Mouse (Mus musculus): Measurements from ENCODE around the gene Pacs1. TPM values are rescaled to one million over a fixed set of nuclear protein-coding genes. Genes with fewer than 3 reads are reported as not detected.
"Not testable (repeated sequence)": the region's sequence is repeated elsewhere in the genome, so short reads cannot be mapped to it uniquely, and the experiment has no call there.

Gene Pacs1
- polyA plus RNA-seq, 1 experiment from 2014 or later, result 23.8 TPM

DNA sequence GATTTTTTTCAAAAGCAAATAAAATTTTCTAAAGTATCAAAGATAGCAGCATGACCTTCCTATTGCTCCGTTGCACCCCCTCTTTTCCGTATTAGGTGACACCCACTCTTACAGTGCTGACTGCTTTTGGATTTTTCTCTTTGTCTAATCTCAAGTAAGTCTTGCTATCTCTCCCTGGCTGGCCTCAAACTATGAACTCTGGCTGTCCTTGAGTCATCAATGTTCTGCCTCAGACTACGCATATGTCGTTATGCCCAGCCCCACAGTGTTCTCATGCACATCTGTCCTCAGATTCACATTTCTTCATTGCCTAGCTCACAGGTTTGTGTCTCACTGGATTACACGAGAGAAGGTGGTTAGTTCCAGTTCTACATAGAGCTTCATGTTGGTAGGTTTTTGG is 3.5 kb downstream of the Pacs1 start:
- Histone ChIP-seq H3K9ac (replicated peaks; ENCODE audit: low read length) (no peak overlapping the region), H3K4me2 (replicated peaks; ENCODE audit: low read depth, low read length) (no peak overlapping the region), H3K27me3 (ENCODE audit: insufficient read depth, low read length) (no peaks in the 10 kb centered on the region), H3K36me3 (ENCODE audit: insufficient read depth, low read length) (peaks cover 7% of the 10 kb centered on the region; the same call in 1 of the 2 replicates), H3K9me3 (ENCODE audit: low read length) (no peaks in the 10 kb centered on the region), H3K4me3 (ENCODE audit: low read length) (no peak overlapping the region), H3K4me1 (ENCODE audit: insufficient read depth, low read length) (peaks cover 28% of the 10 kb centered on the region), H3K27ac (ENCODE audit: low read length) (no peak overlapping the region)
- 79% methylated on average over 5 of the region's 5 CpGs for WGBS
- no peak for ATAC-seq (ENCODE audit: low FRiP score, low TSS enrichment)

DNA sequence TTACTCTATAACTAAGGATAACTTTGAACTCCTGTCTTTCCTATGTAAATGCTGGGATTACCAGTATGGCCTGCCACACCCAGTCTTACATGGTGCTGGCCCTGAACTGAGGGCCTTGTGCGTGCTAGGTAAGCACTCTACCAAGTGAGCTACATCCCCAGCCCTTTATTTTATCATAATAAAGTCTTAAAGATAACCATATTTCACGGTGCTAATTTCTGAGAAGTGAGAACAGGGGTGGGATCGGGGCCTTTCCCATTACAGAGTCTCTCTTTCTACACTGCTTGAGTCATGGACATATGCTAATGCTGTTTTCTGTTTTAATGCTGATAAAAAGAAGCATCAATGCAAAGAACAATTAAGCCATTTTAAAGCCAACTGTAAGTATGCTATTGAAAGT is 4.0 kb downstream of the Pacs1 start:
- WGBS, result 87% methylated on average over 3 of the region's 3 CpGs
- Histone ChIP-seq H3K9me3 (ENCODE audit: low read length) (no peaks in the 10 kb centered on the region), H3K27ac (ENCODE audit: low read length) (no peak overlapping the region), H3K9ac (replicated peaks; ENCODE audit: low read length) (no peak overlapping the region), H3K36me3 (ENCODE audit: insufficient read depth, low read length) (peaks cover 2% of the 10 kb centered on the region; the same call in 1 of the 2 replicates), H3K4me3 (ENCODE audit: low read length) (no peak overlapping the region), H3K27me3 (ENCODE audit: insufficient read depth, low read length) (no peaks in the 10 kb centered on the region), H3K4me1 (ENCODE audit: insufficient read depth, low read length) (peaks cover 26% of the 10 kb centered on the region), H3K4me2 (replicated peaks; ENCODE audit: low read depth, low read length) (no peak overlapping the region)
- no peak for ATAC-seq (ENCODE audit: low FRiP score, low TSS enrichment)

DNA sequence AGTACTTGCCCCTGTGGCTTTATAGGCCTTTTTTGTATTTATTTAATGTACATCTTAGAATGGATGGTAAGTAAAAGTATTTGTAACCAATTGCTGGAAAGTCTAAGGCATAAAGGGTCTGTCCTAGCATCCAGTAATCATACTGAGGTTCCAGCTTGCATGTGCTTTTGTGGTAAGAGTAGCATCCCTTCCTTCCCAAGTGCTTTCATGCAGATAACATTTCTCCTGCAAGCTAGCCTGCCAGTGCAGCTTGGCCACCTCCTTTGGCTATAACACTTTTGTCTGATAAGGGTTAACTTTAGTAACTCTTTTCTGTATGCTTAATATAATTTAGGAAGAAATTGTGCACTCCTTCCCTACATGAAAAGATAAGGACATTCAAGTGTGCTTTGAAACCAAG is 4.9 kb downstream of the Pacs1 start:
- no peak overlapping the region for H3K4me3 ChIP-seq (ENCODE audit: low read length)
- ATAC-seq (ENCODE audit: low FRiP score, low TSS enrichment), result no peak
- H3K27ac ChIP-seq (ENCODE audit: low read length), result no peak overlapping the region
- H3K9ac ChIP-seq (replicated peaks; ENCODE audit: low read length), result no peak overlapping the region
- no peak overlapping the region for H3K4me2 ChIP-seq (replicated peaks; ENCODE audit: low read depth, low read length)
- no peaks in the 10 kb centered on the region for H3K36me3 ChIP-seq (ENCODE audit: insufficient read depth, low read length)
- H3K27me3 ChIP-seq (ENCODE audit: insufficient read depth, low read length), result no peaks in the 10 kb centered on the region
- H3K9me3 ChIP-seq (ENCODE audit: low read length), result no peaks in the 10 kb centered on the region
- H3K4me1 ChIP-seq (ENCODE audit: insufficient read depth, low read length), result peaks cover 20% of the 10 kb centered on the region

DNA sequence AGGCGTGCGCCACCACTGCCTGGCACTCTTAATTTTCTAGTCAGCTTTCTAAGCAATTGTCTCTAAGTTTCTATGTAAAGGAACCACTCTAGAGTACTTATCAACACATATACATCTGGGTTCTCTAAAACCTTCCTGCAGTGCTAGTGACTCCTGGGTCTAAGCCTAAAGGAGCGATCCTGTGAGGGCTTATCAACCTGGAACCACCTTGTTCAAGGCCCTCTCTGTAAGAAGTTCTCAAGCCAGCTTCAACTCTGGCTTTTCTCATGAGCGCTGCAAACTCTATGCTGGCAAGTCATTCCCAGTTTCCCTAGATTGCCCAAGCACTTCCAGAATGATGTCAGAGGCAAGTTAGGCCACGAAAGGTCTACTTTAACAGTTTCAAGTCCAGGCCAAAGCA is 5.9 kb downstream of the Pacs1 start:
- Histone ChIP-seq H3K4me2 (replicated peaks; ENCODE audit: low read depth, low read length) (no peak overlapping the region), H3K27me3 (ENCODE audit: insufficient read depth, low read length) (no peaks in the 10 kb centered on the region), H3K27ac (ENCODE audit: low read length) (no peak overlapping the region), H3K4me1 (ENCODE audit: insufficient read depth, low read length) (peaks cover 20% of the 10 kb centered on the region), H3K36me3 (ENCODE audit: insufficient read depth, low read length) (no peaks in the 10 kb centered on the region), H3K9ac (replicated peaks; ENCODE audit: low read length) (no peak overlapping the region), H3K9me3 (ENCODE audit: low read length) (no peaks in the 10 kb centered on the region), H3K4me3 (ENCODE audit: low read length) (no peak overlapping the region)
- 96% methylated on average over 5 of the region's 5 CpGs for WGBS
- no peak for ATAC-seq (ENCODE audit: low FRiP score, low TSS enrichment)

DNA sequence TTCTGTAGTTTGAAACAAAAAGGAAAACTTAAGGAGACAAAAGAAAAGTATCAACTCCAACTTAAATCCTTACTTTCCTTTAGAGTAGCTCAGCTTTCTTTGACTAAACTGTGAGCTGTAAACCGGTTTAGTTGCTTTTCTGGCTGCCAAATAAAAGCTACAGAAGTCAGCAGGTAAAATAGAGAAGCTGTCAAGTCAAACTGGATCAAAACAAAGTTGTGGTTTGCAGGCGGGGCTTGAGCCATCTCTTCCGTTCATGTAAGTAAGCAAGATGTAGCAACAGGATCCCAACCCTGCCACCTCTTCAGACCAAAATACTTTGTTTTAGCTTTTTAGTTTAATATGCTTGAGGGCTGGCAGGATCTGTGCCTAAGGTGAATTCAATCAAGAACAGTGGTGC is 15.8 kb downstream of the Pacs1 start:
- no peak for ATAC-seq (ENCODE audit: low FRiP score, low TSS enrichment)
- no peak overlapping the region for H3K4me2 ChIP-seq (replicated peaks; ENCODE audit: low read depth, low read length)
- 53% methylated on average over 3 of the region's 3 CpGs for WGBS
- no peaks in the 10 kb centered on the region for H3K27me3 ChIP-seq (ENCODE audit: insufficient read depth, low read length)
- no peak overlapping the region for H3K27ac ChIP-seq (ENCODE audit: low read length)
- H3K4me1 ChIP-seq (ENCODE audit: insufficient read depth, low read length), result peaks cover 14% of the 10 kb centered on the region
- no peak overlapping the region for H3K4me3 ChIP-seq (ENCODE audit: low read length)
- no peaks in the 10 kb centered on the region for H3K36me3 ChIP-seq (ENCODE audit: insufficient read depth, low read length)
- no peaks in the 10 kb centered on the region for H3K9me3 ChIP-seq (ENCODE audit: low read length)
- no peak overlapping the region for H3K9ac ChIP-seq (replicated peaks; ENCODE audit: low read length)

DNA sequence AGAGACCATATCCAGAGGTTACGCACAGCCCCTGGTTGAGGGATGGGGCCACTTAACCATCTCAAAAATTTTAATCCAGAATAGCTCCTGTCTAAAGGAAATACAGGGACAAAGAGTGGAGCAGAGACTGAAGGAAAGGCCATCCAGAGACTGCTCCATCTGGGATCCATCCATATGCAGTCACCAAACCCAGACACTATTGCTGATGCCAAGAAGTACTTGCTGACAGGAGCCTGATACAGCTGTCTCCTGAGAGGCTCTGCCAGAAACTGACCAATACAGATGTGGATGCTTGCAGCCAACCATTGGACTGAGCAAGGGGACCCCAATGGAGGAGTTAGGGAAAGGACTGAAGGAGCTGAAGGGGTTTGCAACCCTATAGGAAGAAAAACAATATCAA is 35.9 kb downstream of the Pacs1 start:
- 96% methylated on average over 1 of the region's 1 CpGs for WGBS
- ATAC-seq (ENCODE audit: low FRiP score, low TSS enrichment); H3K9me3 ChIP-seq (ENCODE audit: low read length): not testable (repeated sequence)

DNA sequence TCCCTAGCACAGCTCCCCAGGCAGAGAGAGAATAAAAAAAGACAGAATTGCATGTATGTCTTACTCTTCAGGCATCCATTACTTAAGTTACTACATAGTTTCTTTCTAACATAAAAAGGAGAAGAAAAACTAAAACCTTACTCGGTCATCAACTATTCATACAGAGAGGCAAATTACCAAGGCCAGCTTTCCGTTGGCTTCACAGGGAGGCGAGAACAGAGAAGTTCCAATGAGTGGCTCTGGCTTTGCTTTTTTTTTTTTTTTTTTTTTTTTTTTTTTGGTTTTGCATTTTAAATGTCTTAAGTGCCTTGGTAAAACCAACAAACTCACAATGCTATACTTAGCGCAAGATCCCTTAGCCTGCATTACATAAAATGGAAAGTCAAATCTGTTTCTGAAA is 40.2 kb downstream of the Pacs1 start:
- no peak for ATAC-seq (ENCODE audit: low FRiP score, low TSS enrichment)
- H3K27ac ChIP-seq (ENCODE audit: low read length), result no peak overlapping the region
- H3K4me1 ChIP-seq (ENCODE audit: insufficient read depth, low read length), result 0 out of 2 replicates have a peak, but pooled peaks cover 3% of the 10 kb centered on the region
- no peaks in the 10 kb centered on the region for H3K27me3 ChIP-seq (ENCODE audit: insufficient read depth, low read length)
- no peaks in the 10 kb centered on the region for H3K9me3 ChIP-seq (ENCODE audit: low read length)
- H3K36me3 ChIP-seq (ENCODE audit: insufficient read depth, low read length), result no peaks in the 10 kb centered on the region
- no peak overlapping the region for H3K4me3 ChIP-seq (ENCODE audit: low read length)
- no peak overlapping the region for H3K9ac ChIP-seq (replicated peaks; ENCODE audit: low read length)
- WGBS, result 80% methylated on average over 4 of the region's 4 CpGs
- no peak overlapping the region for H3K4me2 ChIP-seq (replicated peaks; ENCODE audit: low read depth, low read length)

More for the DNA sequence above, 35.9 kb downstream of the Pacs1 start:
- H3K9ac ChIP-seq (replicated peaks; ENCODE audit: low read length); H3K4me3 ChIP-seq (ENCODE audit: low read length); H3K4me2 ChIP-seq (replicated peaks; ENCODE audit: low read depth, low read length); H3K36me3 ChIP-seq (ENCODE audit: insufficient read depth, low read length); H3K27me3 ChIP-seq (ENCODE audit: insufficient read depth, low read length); H3K4me1 ChIP-seq (ENCODE audit: insufficient read depth, low read length); H3K27ac ChIP-seq (ENCODE audit: low read length): not testable (repeated sequence)

DNA sequence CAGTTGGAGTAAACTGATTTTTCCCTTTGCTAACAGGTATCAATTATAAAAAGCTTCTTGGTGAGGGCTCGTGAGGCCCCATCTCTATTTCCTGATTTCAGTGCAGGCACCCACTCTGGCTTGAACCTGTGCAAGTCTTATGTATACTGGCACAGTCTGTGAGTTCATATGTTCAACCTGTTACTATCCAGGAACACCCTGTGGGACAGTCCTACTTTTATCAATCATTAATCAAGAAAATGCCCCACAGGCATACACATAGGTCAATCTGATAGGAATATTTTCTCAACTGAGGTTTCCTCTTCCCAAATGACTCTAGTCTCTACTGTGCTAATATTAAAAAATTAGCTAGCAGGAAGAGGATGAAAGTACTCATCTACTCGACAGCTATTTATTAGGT is 42.8 kb downstream of the Pacs1 start:
- ATAC-seq (ENCODE audit: low FRiP score, low TSS enrichment), result no peak
- Histone ChIP-seq H3K4me2 (replicated peaks; ENCODE audit: low read depth, low read length) (no peak overlapping the region), H3K27ac (ENCODE audit: low read length) (no peak overlapping the region), H3K4me3 (ENCODE audit: low read length) (no peak overlapping the region), H3K9ac (replicated peaks; ENCODE audit: low read length) (no peak overlapping the region), H3K27me3 (ENCODE audit: insufficient read depth, low read length) (no peaks in the 10 kb centered on the region), H3K9me3 (ENCODE audit: low read length) (no peaks in the 10 kb centered on the region), H3K36me3 (ENCODE audit: insufficient read depth, low read length) (no peaks in the 10 kb centered on the region), H3K4me1 (ENCODE audit: insufficient read depth, low read length) (0 out of 2 replicates have a peak, but pooled peaks cover 3% of the 10 kb centered on the region)
- 80% methylated on average over 2 of the region's 2 CpGs for WGBS

DNA sequence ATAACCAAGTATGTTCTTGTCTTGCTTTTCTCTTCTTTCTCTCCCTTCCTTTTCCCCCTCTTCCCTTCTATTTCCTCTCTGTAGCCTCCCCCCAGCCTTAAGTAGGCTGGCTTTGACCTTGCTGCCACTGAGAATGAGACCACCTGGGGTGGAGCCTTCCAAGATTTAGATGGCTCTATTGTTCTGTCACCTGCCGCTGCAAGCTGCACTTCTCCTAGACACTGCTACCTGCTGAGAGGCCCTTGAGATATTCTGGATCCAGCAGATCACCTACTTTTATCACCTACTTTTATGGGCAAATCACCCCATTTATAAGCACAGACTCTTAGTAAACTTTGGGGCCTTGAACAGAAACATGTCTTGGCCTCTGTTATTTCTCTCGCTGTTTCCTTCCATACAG is 48.3 kb downstream of the Pacs1 start:
- Histone ChIP-seq H3K27ac (ENCODE audit: low read length) (no peak overlapping the region), H3K4me1 (ENCODE audit: insufficient read depth, low read length) (no peaks in the 10 kb centered on the region), H3K4me3 (ENCODE audit: low read length) (no peak overlapping the region), H3K4me2 (replicated peaks; ENCODE audit: low read depth, low read length) (no peak overlapping the region), H3K9ac (replicated peaks; ENCODE audit: low read length) (no peak overlapping the region), H3K27me3 (ENCODE audit: insufficient read depth, low read length) (no peaks in the 10 kb centered on the region), H3K9me3 (ENCODE audit: low read length) (no peaks in the 10 kb centered on the region), H3K36me3 (ENCODE audit: insufficient read depth, low read length) (no peaks in the 10 kb centered on the region)
- 58% methylated on average over 2 of the region's 2 CpGs for WGBS
- ATAC-seq (ENCODE audit: low FRiP score, low TSS enrichment), result no peak

DNA sequence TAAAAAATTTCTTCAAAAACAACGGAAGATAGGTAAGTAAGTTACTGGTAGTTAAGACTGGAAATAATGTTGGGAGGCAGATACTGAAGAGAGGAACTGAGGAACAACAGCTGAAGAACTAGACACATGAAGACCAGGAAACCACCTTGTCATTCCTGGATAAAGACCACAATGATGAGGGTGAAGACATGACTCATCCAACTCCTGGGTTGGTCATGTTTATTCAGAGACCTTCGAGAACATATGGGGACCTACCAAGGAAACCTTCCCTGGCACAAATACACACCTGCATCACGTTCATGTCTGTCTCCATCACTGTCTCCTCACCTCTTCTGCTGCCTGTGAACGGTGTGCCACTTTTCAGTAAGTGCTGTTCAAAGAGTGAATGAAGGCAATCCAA is 48.8 kb downstream of the Pacs1 start:
- no peak for ATAC-seq (ENCODE audit: low FRiP score, low TSS enrichment)
- no peaks in the 10 kb centered on the region for H3K4me1 ChIP-seq (ENCODE audit: insufficient read depth, low read length)
- 87% methylated on average over 4 of the region's 4 CpGs for WGBS

DNA sequence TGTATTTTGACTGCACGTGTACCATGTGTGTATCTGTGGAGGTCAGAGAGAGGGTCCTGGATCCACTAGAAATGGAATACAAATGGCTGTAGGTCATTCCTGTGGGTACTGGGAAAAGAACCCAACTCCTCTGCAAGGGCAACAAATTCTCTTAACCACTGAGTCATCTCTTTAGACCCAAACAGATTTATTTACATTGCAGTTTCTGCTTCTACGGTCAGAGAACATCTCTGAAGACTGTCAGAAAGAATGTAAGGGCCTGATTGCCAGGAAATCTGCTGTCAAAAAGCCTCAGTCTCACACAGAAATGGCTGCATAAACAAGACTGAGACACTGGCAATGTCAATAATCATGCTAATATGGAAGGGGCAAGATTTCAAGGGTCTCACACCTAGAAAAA is 51.0 kb downstream of the Pacs1 start:
- ATAC-seq (ENCODE audit: low FRiP score, low TSS enrichment), result no peak
- Histone ChIP-seq H3K9me3 (ENCODE audit: low read length) (no peaks in the 10 kb centered on the region), H3K27me3 (ENCODE audit: insufficient read depth, low read length) (no peaks in the 10 kb centered on the region), H3K4me2 (replicated peaks; ENCODE audit: low read depth, low read length) (no peak overlapping the region), H3K9ac (replicated peaks; ENCODE audit: low read length) (no peak overlapping the region), H3K27ac (ENCODE audit: low read length) (no peak overlapping the region), H3K4me3 (ENCODE audit: low read length) (no peak overlapping the region), H3K36me3 (ENCODE audit: insufficient read depth, low read length) (no peaks in the 10 kb centered on the region), H3K4me1 (ENCODE audit: insufficient read depth, low read length) (no peaks in the 10 kb centered on the region)
- 68% methylated on average over 2 of the region's 2 CpGs for WGBS

More for the DNA sequence above, 48.8 kb downstream of the Pacs1 start:
- Histone ChIP-seq H3K9ac (replicated peaks; ENCODE audit: low read length) (no peak overlapping the region), H3K27me3 (ENCODE audit: insufficient read depth, low read length) (no peaks in the 10 kb centered on the region), H3K4me3 (ENCODE audit: low read length) (no peak overlapping the region), H3K4me2 (replicated peaks; ENCODE audit: low read depth, low read length) (no peak overlapping the region), H3K27ac (ENCODE audit: low read length) (no peak overlapping the region), H3K9me3 (ENCODE audit: low read length) (no peaks in the 10 kb centered on the region), H3K36me3 (ENCODE audit: insufficient read depth, low read length) (no peaks in the 10 kb centered on the region)

Data from kidney, embryonic 16.5 days (tissue).